Mouse (Mus musculus) liver, embryonic 15.5 days (tissue): Measurements from ENCODE around the gene Znrf2. TPM values are rescaled to one million over a fixed set of nuclear protein-coding genes. Genes with fewer than 3 reads are reported as not detected.
"Not testable (repeated sequence)": the region's sequence is repeated elsewhere in the genome, so short reads cannot be mapped to it uniquely, and the experiment has no call there.

ENCODE experiments used
- ATAC-seq: fragments of 200-750 bp; cut with Nextera tagmentation; 2 replicates; pipeline ENCODE4 v1.8.0; 2017; ENCODE audit warnings: moderate number of reproducible peaks, mild to moderate bottlenecking, moderate library complexity; ENCODE audit not compliant: insufficient read depth
- H3K27ac ChIP-seq: fragments of 300-500 bp; sonication (generic); replicated peaks from 2 replicates; pipeline ENCODE4 v1.5.1; 2015; ENCODE audit warnings: mild to moderate bottlenecking, inconsistent platforms
- H3K27me3 ChIP-seq: fragments of 300-500 bp; sonication (generic); 2 replicates; pipeline ENCODE4 v1.6.1; 2015; ENCODE audit warnings: mild to moderate bottlenecking, inconsistent platforms
- H3K36me3 ChIP-seq: fragments of 300-500 bp; sonication (generic); replicated peaks from 2 replicates; pipeline ENCODE4 v1.6.1; 2015; ENCODE audit warnings: moderate library complexity, mild to moderate bottlenecking, inconsistent platforms
- H3K4me1 ChIP-seq: fragments of 300-500 bp; sonication (generic); replicated peaks from 2 replicates; pipeline ENCODE4 v1.6.1; 2015; ENCODE audit warnings: inconsistent platforms
- H3K4me2 ChIP-seq: fragments of 300-500 bp; sonication (generic); 2 replicates; pipeline ENCODE4 v1.6.1; 2015; ENCODE audit warnings: moderate library complexity, mild to moderate bottlenecking, inconsistent platforms
- H3K4me3 ChIP-seq: fragments of 300-500 bp; sonication (generic); replicated peaks from 2 replicates; pipeline ENCODE4 v1.5.1; 2015; ENCODE audit warnings: mild to moderate bottlenecking, inconsistent platforms
- H3K9ac ChIP-seq: fragments of 300-500 bp; sonication (generic); 2 replicates; pipeline ENCODE4 v1.6.1; 2015; ENCODE audit warnings: moderate library complexity, mild to moderate bottlenecking, inconsistent platforms
- H3K9me3 ChIP-seq: fragments of 300-500 bp; sonication (generic); replicated peaks from 2 replicates; pipeline ENCODE4 v1.6.1; 2016; ENCODE audit warnings: inconsistent platforms
- WGBS: fragments of 180-500 bp; shearing (Covaris S2); methylation state at CpG from one replicate; pipeline ENCODE4 v1.1.7; 2015; ENCODE audit warnings: mixed read lengths; ENCODE audit not compliant: insufficient replicate concordance; 5-methylcytosine and 5-hydroxymethylcytosine counted together
- polyA plus RNA-seq: library from polyadenylated mRNA; unstranded; fragments of >200 nt; fragmentation: Nextera tagmentation; extraction: Ambion mirVana; gene quantifications from 2 replicates; pipeline ENCODE4 v1.2.1, GENCODE M21; 2015

The Znrf2 gene
- polyA plus RNA-seq, 1 experiment from 2014 or later: 2.1 TPM

DNA sequence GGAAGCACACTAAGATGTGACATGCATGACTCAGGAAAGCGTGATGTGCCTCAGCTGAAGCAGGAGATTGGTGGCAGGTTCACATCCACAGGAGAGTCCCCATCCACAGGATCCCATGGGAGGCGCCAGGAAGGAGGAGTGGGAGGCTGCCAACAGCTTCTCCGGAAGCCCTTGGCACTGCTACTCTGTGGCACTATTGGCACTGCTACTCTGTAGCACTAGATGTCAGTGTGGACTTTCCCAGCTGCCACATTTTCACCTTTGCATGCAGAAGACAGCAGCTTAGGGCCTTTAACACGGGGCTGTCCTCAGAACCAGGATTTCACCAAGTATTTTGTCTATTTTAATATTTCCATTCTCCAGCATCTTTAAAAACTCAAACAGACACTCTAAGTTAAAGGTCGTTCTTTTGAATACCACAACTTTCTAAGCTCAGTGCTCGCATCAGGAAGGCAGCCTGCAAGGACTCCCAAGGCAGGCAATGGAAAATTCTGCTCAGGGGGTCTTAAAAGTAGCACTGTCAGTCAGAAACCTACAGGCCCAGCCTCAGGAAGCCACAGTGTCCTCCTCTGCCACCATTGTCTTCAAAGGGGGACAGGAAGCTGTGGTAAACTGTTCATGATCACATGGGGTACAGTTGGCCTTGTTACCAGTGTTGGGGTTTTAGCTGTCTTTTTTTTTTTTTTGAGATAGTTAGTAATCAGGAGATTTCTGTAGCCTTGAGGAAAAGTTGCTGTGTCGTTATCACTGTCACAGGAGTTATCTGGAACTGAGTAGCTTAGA lies 7.0 kb upstream of the Znrf2 start:
- peaks cover 17% of the 10 kb centered on the region; the same call in 1 of the 2 replicates for H3K4me1 ChIP-seq
- H3K27ac ChIP-seq: no peak overlapping the region
- H3K9ac ChIP-seq: no peak overlapping the region
- no peaks in the 10 kb centered on the region for H3K9me3 ChIP-seq
- no peaks in the 10 kb centered on the region for H3K36me3 ChIP-seq
- H3K4me3 ChIP-seq: no peak overlapping the region
- no peak for ATAC-seq
- no peak overlapping the region for H3K4me2 ChIP-seq
- 41% methylated on average over 7 of the region's 7 CpGs for WGBS
- H3K27me3 ChIP-seq: no peaks in the 10 kb centered on the region

DNA sequence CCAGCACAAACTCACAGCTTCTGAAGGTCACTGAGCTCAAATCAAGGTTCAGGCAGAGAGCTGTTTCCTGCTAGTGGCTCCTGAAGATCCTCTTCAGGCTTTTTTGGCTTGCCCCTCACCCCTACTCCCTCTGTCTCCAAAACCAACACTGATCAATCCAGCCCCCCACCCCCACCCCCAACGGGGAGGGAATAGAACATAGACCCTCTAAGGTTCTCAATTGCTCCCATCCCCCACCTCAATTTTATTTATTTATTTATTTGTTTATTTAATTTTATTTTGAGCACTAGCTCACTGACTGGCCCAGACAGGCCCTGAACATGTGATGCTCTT lies 6.4 kb upstream of the Znrf2 start:
- 19% methylated on average over 1 of the region's 1 CpGs for WGBS
- H3K9me3 ChIP-seq: no peaks in the 10 kb centered on the region
- ATAC-seq: no peak

DNA sequence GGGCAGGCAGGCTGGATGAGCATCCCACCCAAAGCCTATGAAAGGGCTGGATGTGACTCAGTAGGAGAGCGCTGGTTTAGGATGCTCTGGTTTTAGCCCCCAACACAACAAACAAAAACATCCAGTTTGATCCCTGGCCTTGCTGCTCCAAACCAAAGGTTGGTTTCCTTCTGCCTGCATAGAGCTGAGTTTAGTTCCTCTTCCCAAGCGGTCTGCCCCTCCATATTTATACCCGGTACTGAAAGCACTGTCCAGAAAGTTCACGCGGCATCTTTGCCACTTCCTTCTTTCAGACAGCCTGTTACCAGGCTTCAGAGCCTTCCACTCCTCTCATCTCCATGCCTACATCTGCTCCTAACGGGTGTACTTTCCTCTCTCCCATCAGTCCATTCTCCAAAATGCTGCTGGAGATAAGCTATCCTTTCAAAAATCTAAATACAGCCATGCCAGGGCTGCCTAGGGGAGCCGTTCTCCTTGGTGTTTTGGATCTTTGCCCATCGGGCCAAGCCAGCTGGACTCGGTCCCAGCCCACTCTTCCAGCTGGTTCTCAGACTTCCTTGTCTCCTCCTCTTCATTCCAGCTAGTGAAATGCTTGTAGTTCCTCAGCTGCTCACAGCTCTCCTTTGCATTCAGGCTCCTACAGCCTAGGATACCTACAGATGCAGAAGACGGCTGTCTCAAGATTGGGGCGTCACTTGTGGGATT lies 5.0 kb upstream of the Znrf2 start:
- Histone ChIP-seq H3K9ac (no peak overlapping the region), H3K36me3 (no peaks in the 10 kb centered on the region), H3K9me3 (no peaks in the 10 kb centered on the region), H3K4me1 (peaks cover 28% of the 10 kb centered on the region), H3K27ac (no peak overlapping the region), H3K4me3 (no peak overlapping the region), H3K4me2 (no peak overlapping the region), H3K27me3 (no peaks in the 10 kb centered on the region)
- 36% methylated on average over 11 of the region's 11 CpGs for WGBS
- ATAC-seq: no peak

More for the DNA sequence above, 6.4 kb upstream of the Znrf2 start:
- H3K9ac ChIP-seq: no peak overlapping the region
- H3K4me1 ChIP-seq: peaks cover 17% of the 10 kb centered on the region; the same call in 1 of the 2 replicates
- H3K27ac ChIP-seq: no peak overlapping the region
- no peak overlapping the region for H3K4me2 ChIP-seq
- H3K27me3 ChIP-seq: no peaks in the 10 kb centered on the region
- no peak overlapping the region for H3K4me3 ChIP-seq
- H3K36me3 ChIP-seq: no peaks in the 10 kb centered on the region

DNA sequence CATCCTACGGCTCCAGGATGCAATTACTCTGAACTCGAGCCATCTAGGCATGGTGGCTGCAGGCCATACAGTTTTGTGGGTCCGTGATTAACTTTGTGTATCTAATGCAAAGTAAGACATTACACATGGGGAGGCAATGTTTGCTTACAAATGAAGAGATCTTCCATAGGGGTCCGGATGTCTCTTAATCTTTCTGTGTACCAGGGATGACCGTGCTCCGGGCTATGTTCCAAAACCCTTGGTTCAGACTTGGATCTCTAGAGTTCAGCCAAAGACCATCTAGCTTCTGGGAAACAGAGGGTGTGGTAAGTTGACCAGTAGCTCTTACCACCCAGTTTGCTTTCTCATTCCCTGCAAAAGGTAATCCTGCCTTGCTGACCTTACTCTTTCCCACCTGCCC lies 4.4 kb upstream of the Znrf2 start:
- H3K4me1 ChIP-seq: peaks cover 28% of the 10 kb centered on the region
- ATAC-seq: no peak
- no peak overlapping the region for H3K4me2 ChIP-seq
- no peak overlapping the region for H3K27ac ChIP-seq
- H3K9me3 ChIP-seq: no peaks in the 10 kb centered on the region
- 72% methylated on average over 6 of the region's 6 CpGs for WGBS
- H3K9ac ChIP-seq: no peak overlapping the region
- H3K36me3 ChIP-seq: no peaks in the 10 kb centered on the region
- H3K4me3 ChIP-seq: no peak overlapping the region
- no peaks in the 10 kb centered on the region for H3K27me3 ChIP-seq

DNA sequence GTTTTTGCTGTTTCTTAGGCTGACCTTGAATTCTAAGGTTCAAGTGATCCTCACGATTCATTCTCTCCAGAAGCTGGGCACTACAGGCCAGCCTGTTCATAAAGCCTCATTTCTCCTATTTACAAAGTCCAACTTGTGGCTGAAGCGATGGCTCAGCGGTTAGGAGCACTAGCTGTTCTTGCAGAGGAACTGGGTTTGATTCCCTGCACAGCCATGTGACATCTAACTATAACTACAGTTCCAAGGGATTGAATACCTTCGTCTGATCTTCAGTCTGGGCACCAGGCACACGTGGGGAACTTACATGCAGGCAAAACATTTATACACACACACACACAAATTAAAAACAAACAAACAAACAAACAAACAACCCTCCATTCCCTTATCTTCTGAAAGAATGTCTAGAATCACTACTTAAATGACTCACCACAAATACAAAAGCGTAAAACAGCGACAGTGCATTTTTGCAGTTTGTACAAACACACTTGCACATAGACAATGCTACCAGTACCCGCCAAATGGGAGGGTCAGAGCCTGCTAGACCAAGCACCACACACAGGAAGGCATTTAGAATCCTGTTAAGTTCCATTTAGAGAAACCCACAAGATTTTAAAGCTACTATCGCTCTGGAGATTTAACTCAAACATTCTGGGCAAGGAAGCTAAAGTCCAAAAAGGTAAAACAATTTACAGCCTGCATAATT lies 1.1 kb upstream of the Znrf2 start:
- 62% methylated on average over 9 of the region's 9 CpGs for WGBS
- peak overlapping the region; percentile 92 for H3K4me2 ChIP-seq
- no peak overlapping the region for H3K9ac ChIP-seq
- no peaks in the 10 kb centered on the region for H3K36me3 ChIP-seq
- H3K27me3 ChIP-seq: no peaks in the 10 kb centered on the region
- H3K9me3 ChIP-seq: no peaks in the 10 kb centered on the region
- H3K4me3 ChIP-seq: peak overlapping the region; percentile 85
- ATAC-seq: no peak
- H3K4me1 ChIP-seq: peaks cover 48% of the 10 kb centered on the region
- H3K27ac ChIP-seq: peak overlapping the region; percentile 96; the same call in 1 of the 2 replicates

DNA sequence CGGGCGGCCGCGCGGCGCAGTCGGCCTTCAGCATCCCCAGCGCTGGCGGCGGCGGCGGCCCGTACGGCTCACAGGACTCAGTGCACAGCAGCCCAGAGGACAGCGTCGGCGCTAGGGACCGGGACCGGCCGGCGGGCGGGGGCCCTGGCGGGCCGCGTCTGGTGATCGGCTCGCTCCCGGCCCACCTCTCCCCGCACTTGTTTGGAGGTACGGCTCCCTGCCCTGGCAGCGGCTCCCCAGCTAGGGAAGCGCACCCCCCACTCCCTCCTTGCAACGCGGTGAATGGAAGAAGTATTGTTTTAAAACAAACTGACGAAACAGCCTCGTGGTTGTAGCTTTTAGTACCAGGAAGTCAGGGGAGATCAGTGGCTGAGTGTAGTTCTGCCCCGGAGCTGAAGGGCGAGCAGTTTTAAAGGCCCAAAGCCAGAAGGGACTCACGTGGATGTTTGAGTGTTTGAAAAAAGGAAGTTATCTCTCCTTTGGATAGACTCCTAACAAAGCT lies 601 bp downstream of the Znrf2 start:
- no peaks in the 10 kb centered on the region for H3K9me3 ChIP-seq
- peaks cover 44% of the 10 kb centered on the region for H3K4me1 ChIP-seq
- peak overlapping the region; percentile 88 for H3K9ac ChIP-seq
- ATAC-seq: peak; percentile 13; the same call in 1 of the 2 replicates
- H3K4me2 ChIP-seq: peak overlapping the region; percentile 92
- no peaks in the 10 kb centered on the region for H3K27me3 ChIP-seq
- WGBS: 1% methylated on average over 39 of the region's 39 CpGs
- H3K4me3 ChIP-seq: peak overlapping the region; percentile 85
- H3K27ac ChIP-seq: peak overlapping the region; percentile 96
- no peaks in the 10 kb centered on the region for H3K36me3 ChIP-seq

DNA sequence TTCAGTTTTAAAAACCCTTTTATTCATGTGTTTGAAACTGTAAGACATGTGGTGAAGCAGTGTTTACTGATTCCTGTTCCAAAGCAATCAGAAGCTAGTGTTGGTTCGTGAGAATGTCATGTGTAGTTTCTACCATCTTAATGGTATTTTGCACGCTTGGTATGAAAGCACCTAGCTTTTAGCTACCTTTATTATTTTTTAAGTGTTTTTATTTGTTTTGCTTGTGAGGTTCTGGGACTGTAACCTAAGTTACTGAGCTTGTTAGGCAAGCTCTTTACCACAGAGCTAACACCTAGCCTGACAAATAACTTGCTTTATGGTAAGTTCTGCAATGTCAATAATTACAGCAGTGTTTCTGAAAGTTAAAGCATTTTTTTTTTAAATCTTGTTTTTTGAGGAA lies 1.7 kb downstream of the Znrf2 start:
- H3K9me3 ChIP-seq: no peaks in the 10 kb centered on the region
- H3K36me3 ChIP-seq: no peaks in the 10 kb centered on the region
- H3K9ac ChIP-seq: 0 out of 2 replicates have a peak overlapping the region, but pooled peaks have one; percentile 88
- H3K4me1 ChIP-seq: peaks cover 47% of the 10 kb centered on the region
- no peaks in the 10 kb centered on the region for H3K27me3 ChIP-seq
- no peak for ATAC-seq
- H3K4me2 ChIP-seq: peak overlapping the region; percentile 92
- no peak overlapping the region for H3K27ac ChIP-seq
- peak overlapping the region; percentile 85 for H3K4me3 ChIP-seq
- 37% methylated on average over 2 of the region's 2 CpGs for WGBS

DNA sequence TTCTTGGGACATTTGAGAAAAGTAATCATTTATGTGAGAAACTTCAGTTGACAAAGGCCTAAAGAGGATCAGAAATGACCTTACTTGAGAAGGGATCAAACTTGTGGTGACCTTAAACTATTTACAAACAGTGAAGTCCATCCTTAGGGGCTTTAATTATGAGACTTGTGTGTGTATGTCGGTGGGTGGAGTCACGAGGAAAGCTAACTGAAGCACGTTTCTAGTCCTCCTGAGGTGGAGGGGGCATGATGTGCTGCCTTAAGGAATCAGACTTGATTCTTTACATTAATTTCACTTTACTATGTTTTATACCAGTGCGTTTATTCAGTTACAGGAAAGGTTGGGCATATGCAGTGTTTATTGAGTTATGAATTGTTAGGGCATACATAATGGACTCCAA lies 2.6 kb downstream of the Znrf2 start:
- Histone ChIP-seq H3K9ac (no peak overlapping the region), H3K4me3 (no peak overlapping the region), H3K4me1 (peaks cover 47% of the 10 kb centered on the region), H3K27ac (no peak overlapping the region), H3K4me2 (peak overlapping the region; percentile 41; the same call in 1 of the 2 replicates), H3K9me3 (no peaks in the 10 kb centered on the region), H3K27me3 (no peaks in the 10 kb centered on the region), H3K36me3 (no peaks in the 10 kb centered on the region)
- ATAC-seq: no peak
- 20% methylated on average over 4 of the region's 4 CpGs for WGBS

DNA sequence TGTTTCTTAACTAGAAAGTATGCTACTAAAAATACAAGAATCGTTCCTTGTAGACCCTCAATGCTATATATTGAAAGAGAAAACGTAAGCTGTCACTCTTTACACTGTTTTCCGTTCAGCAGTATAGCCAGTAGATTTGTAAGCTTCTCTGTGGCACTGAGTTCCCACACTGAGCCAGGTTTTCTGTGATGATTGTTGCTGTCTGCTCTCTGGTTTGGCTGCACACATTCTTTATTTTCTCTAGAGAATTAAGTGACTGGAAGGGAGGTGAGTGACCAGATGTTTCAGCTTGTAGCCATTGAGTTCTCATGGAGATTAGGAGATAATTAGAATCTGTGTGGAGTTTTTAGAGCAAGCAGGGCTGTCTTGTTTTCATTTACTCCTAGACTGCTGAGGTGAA lies 3.0 kb downstream of the Znrf2 start:
- no peak for ATAC-seq
- no peaks in the 10 kb centered on the region for H3K9me3 ChIP-seq
- no peak overlapping the region for H3K4me3 ChIP-seq
- H3K27ac ChIP-seq: no peak overlapping the region
- 69% methylated on average over 3 of the region's 3 CpGs for WGBS
- H3K36me3 ChIP-seq: no peaks in the 10 kb centered on the region
- no peak overlapping the region for H3K9ac ChIP-seq
- H3K4me1 ChIP-seq: peaks cover 52% of the 10 kb centered on the region
- no peak overlapping the region; the same call in 1 of the 2 replicates for H3K4me2 ChIP-seq
- no peaks in the 10 kb centered on the region for H3K27me3 ChIP-seq

DNA sequence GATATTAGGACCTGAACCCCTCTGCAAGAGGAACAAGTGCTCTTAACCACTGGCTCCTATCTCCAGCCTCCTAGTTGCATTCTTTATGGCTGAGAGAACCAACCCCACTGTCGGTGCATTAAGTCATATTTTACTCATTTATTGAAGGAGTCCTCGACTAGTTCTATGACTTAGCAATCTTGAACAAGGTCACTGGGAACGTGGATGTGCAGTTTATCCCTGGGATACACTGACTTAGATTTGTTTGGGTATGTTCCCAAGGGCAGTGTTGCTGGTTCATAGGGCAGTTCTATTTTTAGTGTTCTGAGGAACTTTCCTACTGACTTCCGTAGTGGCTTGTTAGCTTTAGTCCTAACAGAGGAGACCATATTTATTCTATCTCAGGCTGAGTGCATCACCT lies 5.6 kb downstream of the Znrf2 start:
- H3K4me3 ChIP-seq: no peak overlapping the region
- no peak overlapping the region for H3K4me2 ChIP-seq
- ATAC-seq: no peak
- WGBS: 73% methylated on average over 4 of the region's 4 CpGs
- H3K4me1 ChIP-seq: peaks cover 55% of the 10 kb centered on the region
- no peaks in the 10 kb centered on the region for H3K27me3 ChIP-seq
- H3K9ac ChIP-seq: no peak overlapping the region
- no peak overlapping the region for H3K27ac ChIP-seq
- no peaks in the 10 kb centered on the region for H3K36me3 ChIP-seq
- H3K9me3 ChIP-seq: no peaks in the 10 kb centered on the region

DNA sequence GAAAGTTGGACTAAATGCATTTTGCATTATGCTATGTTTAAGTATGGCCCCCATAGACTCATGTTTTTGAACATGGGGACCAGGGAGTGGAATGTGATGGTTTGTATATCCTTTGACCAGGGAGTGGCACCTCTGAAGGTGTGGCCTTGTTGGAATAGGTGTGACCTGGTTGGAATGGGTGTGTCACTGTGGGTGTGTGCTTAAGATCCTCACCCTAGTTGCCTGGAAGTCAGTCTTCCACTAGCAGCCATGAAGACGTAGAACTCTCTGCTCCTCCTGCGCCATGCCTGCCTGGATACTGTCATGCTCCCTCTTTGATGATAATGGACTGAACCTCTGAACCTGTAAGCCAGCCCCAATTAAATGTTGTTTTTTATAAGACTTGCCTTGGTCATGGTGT lies 7.8 kb downstream of the Znrf2 start:
- not testable (repeated sequence) for H3K4me2 ChIP-seq, H3K27ac ChIP-seq, H3K36me3 ChIP-seq, ATAC-seq, H3K27me3 ChIP-seq, H3K9ac ChIP-seq, H3K9me3 ChIP-seq, H3K4me3 ChIP-seq
- WGBS: 84% methylated on average over 2 of the region's 2 CpGs
- H3K4me1 ChIP-seq: peaks cover 59% of the 10 kb centered on the region
